Mouse (Mus musculus): ENCODE measurements around the gene Tagln. TPM values are rescaled to one million over a fixed set of nuclear protein-coding genes. Genes with fewer than 3 reads are reported as not detected.

Tagln gene
- polyA plus RNA-seq, 1 experiment from 2014 or later: 13.5 TPM

GRCm38 (mm10) chr9:45942916-45943315, 7.1 kb upstream of the Tagln start:
- Histone ChIP-seq H3K9ac (ENCODE audit: low read length) (no peak overlapping the region), H3K4me3 (ENCODE audit: low read depth, low read length) (no peak overlapping the region), H3K27ac (ENCODE audit: low read depth, low read length) (no peak overlapping the region), H3K36me3 (ENCODE audit: control insufficient read depth, insufficient read depth, low read length) (peaks cover 11% of the 10 kb centered on the region), H3K9me3 (ENCODE audit: control insufficient read depth, low read length) (no peaks in the 10 kb centered on the region), H3K4me1 (ENCODE audit: control insufficient read depth, insufficient read depth, low read length) (no peaks in the 10 kb centered on the region), H3K4me2 (ENCODE audit: low read depth) (no peak overlapping the region), H3K27me3 (ENCODE audit: control insufficient read depth, insufficient read depth, low read length) (no peaks in the 10 kb centered on the region)
- ATAC-seq (ENCODE audit: insufficient read depth, low FRiP score, low TSS enrichment) (no peak), DNase-seq (ENCODE audit: low spot score) (no peak)
- 92% methylated on average over 8 of the region's 8 CpGs for WGBS

GRCm38 (mm10) chr9:45942464-45942863, 6.6 kb upstream of the Tagln start:
- DNase-seq (ENCODE audit: low spot score): no peak
- no peak overlapping the region for H3K4me2 ChIP-seq (ENCODE audit: low read depth)
- no peaks in the 10 kb centered on the region for H3K9me3 ChIP-seq (ENCODE audit: control insufficient read depth, low read length)
- H3K36me3 ChIP-seq (ENCODE audit: control insufficient read depth, insufficient read depth, low read length): peaks cover 10% of the 10 kb centered on the region
- no peaks in the 10 kb centered on the region for H3K4me1 ChIP-seq (ENCODE audit: control insufficient read depth, insufficient read depth, low read length)
- H3K27ac ChIP-seq (ENCODE audit: low read depth, low read length): no peak overlapping the region
- H3K9ac ChIP-seq (ENCODE audit: low read length): no peak overlapping the region
- no peaks in the 10 kb centered on the region for H3K27me3 ChIP-seq (ENCODE audit: control insufficient read depth, insufficient read depth, low read length)
- WGBS: 93% methylated on average over 16 of the region's 16 CpGs
- ATAC-seq (ENCODE audit: insufficient read depth, low FRiP score, low TSS enrichment): no peak
- no peak overlapping the region for H3K4me3 ChIP-seq (ENCODE audit: low read depth, low read length)

GRCm38 (mm10) chr9:45941329-45941888, 5.6 kb upstream of the Tagln start:
- Histone ChIP-seq H3K27me3 (ENCODE audit: control insufficient read depth, insufficient read depth, low read length) (no peaks in the 10 kb centered on the region), H3K36me3 (ENCODE audit: control insufficient read depth, insufficient read depth, low read length) (peaks cover 10% of the 10 kb centered on the region), H3K9me3 (ENCODE audit: control insufficient read depth, low read length) (no peaks in the 10 kb centered on the region), H3K4me3 (ENCODE audit: low read depth, low read length) (no peak overlapping the region), H3K9ac (ENCODE audit: low read length) (no peak overlapping the region), H3K27ac (ENCODE audit: low read depth, low read length) (no peak overlapping the region), H3K4me1 (ENCODE audit: control insufficient read depth, insufficient read depth, low read length) (no peaks in the 10 kb centered on the region), H3K4me2 (ENCODE audit: low read depth) (no peak overlapping the region)
- DNase-seq (ENCODE audit: low spot score) (peak; percentile 32), ATAC-seq (ENCODE audit: insufficient read depth, low FRiP score, low TSS enrichment) (no peak)
- WGBS: 55% methylated on average over 18 of the region's 18 CpGs

- H3K9ac ChIP-seq (ENCODE audit: low read length): no peak overlapping the region
- WGBS: 93% methylated on average over 6 of the region's 6 CpGs
- H3K36me3 ChIP-seq (ENCODE audit: control insufficient read depth, insufficient read depth, low read length): peaks cover 10% of the 10 kb centered on the region
Measured at GRCm38 (mm10) chr9:45939794-45940193, 3.9 kb upstream of the Tagln start.

GRCm38 (mm10) chr9:45938952-45939637, 3.2 kb upstream of the Tagln start:
- Histone ChIP-seq H3K4me3 (ENCODE audit: low read depth, low read length) (no peak overlapping the region), H3K4me2 (ENCODE audit: low read depth) (no peak overlapping the region), H3K36me3 (ENCODE audit: control insufficient read depth, insufficient read depth, low read length) (peaks cover 5% of the 10 kb centered on the region), H3K9ac (ENCODE audit: low read length) (no peak overlapping the region), H3K27me3 (ENCODE audit: control insufficient read depth, insufficient read depth, low read length) (no peaks in the 10 kb centered on the region), H3K27ac (ENCODE audit: low read depth, low read length) (no peak overlapping the region), H3K9me3 (ENCODE audit: control insufficient read depth, low read length) (no peaks in the 10 kb centered on the region), H3K4me1 (ENCODE audit: control insufficient read depth, insufficient read depth, low read length) (0 out of 2 replicates have a peak, but pooled peaks cover 3% of the 10 kb centered on the region)
- ATAC-seq (ENCODE audit: insufficient read depth, low FRiP score, low TSS enrichment) (no peak), DNase-seq (ENCODE audit: low spot score) (no peak)
- WGBS: 87% methylated on average over 15 of the region's 15 CpGs

More at GRCm38 (mm10) chr9:45939794-45940193, 3.9 kb upstream of the Tagln start:
- H3K4me3 ChIP-seq (ENCODE audit: low read depth, low read length): no peak overlapping the region
- no peaks in the 10 kb centered on the region for H3K27me3 ChIP-seq (ENCODE audit: control insufficient read depth, insufficient read depth, low read length)
- ATAC-seq (ENCODE audit: insufficient read depth, low FRiP score, low TSS enrichment) (no peak), DNase-seq (ENCODE audit: low spot score) (no peak)
- H3K4me2 ChIP-seq (ENCODE audit: low read depth): no peak overlapping the region
- H3K9me3 ChIP-seq (ENCODE audit: control insufficient read depth, low read length): no peaks in the 10 kb centered on the region
- H3K27ac ChIP-seq (ENCODE audit: low read depth, low read length): no peak overlapping the region
- 0 out of 2 replicates have a peak, but pooled peaks cover 3% of the 10 kb centered on the region for H3K4me1 ChIP-seq (ENCODE audit: control insufficient read depth, insufficient read depth, low read length)

GRCm38 (mm10) chr9:45938088-45938487, 2.2 kb upstream of the Tagln start:
- no peak overlapping the region for H3K4me2 ChIP-seq (ENCODE audit: low read depth)
- H3K4me1 ChIP-seq (ENCODE audit: control insufficient read depth, insufficient read depth, low read length): 0 out of 2 replicates have a peak, but pooled peaks cover 3% of the 10 kb centered on the region
- no peak overlapping the region for H3K27ac ChIP-seq (ENCODE audit: low read depth, low read length)
- no peaks in the 10 kb centered on the region for H3K27me3 ChIP-seq (ENCODE audit: control insufficient read depth, insufficient read depth, low read length)
- WGBS: 88% methylated on average over 8 of the region's 8 CpGs
- H3K9me3 ChIP-seq (ENCODE audit: control insufficient read depth, low read length): no peaks in the 10 kb centered on the region
- no peak for ATAC-seq (ENCODE audit: insufficient read depth, low FRiP score, low TSS enrichment)
- H3K9ac ChIP-seq (ENCODE audit: low read length): no peak overlapping the region
- H3K36me3 ChIP-seq (ENCODE audit: control insufficient read depth, insufficient read depth, low read length): peaks cover 5% of the 10 kb centered on the region
- no peak for DNase-seq (ENCODE audit: low spot score)
- H3K4me3 ChIP-seq (ENCODE audit: low read depth, low read length): no peak overlapping the region

GRCm38 (mm10) chr9:45936883-45937282, 1.0 kb upstream of the Tagln start:
- no peak overlapping the region for H3K4me3 ChIP-seq (ENCODE audit: low read depth, low read length)
- no peak overlapping the region for H3K9ac ChIP-seq (ENCODE audit: low read length)
- peak; percentile 59 for DNase-seq (ENCODE audit: low spot score)
- H3K4me2 ChIP-seq (ENCODE audit: low read depth): no peak overlapping the region
- no peak overlapping the region for H3K27ac ChIP-seq (ENCODE audit: low read depth, low read length)
- peaks cover 2% of the 10 kb centered on the region; the same call in 1 of the 2 replicates for H3K36me3 ChIP-seq (ENCODE audit: control insufficient read depth, insufficient read depth, low read length)
- 0 out of 2 replicates have a peak, but pooled peaks cover 3% of the 10 kb centered on the region for H3K4me1 ChIP-seq (ENCODE audit: control insufficient read depth, insufficient read depth, low read length)
- WGBS: 35% methylated on average over 3 of the region's 3 CpGs
- H3K27me3 ChIP-seq (ENCODE audit: control insufficient read depth, insufficient read depth, low read length): no peaks in the 10 kb centered on the region
- H3K9me3 ChIP-seq (ENCODE audit: control insufficient read depth, low read length): no peaks in the 10 kb centered on the region
- ATAC-seq (ENCODE audit: insufficient read depth, low FRiP score, low TSS enrichment): no peak

GRCm38 (mm10) chr9:45932571-45933415, 3.1 kb downstream of the Tagln start:
- Histone ChIP-seq H3K4me3 (ENCODE audit: low read depth, low read length) (no peak overlapping the region), H3K9me3 (ENCODE audit: control insufficient read depth, low read length) (no peaks in the 10 kb centered on the region), H3K27me3 (ENCODE audit: control insufficient read depth, insufficient read depth, low read length) (no peaks in the 10 kb centered on the region), H3K4me1 (ENCODE audit: control insufficient read depth, insufficient read depth, low read length) (0 out of 2 replicates have a peak, but pooled peaks cover 3% of the 10 kb centered on the region), H3K4me2 (ENCODE audit: low read depth) (no peak overlapping the region), H3K27ac (ENCODE audit: low read depth, low read length) (no peak overlapping the region), H3K36me3 (ENCODE audit: control insufficient read depth, insufficient read depth, low read length) (peaks cover 2% of the 10 kb centered on the region; the same call in 1 of the 2 replicates), H3K9ac (ENCODE audit: low read length) (no peak overlapping the region)
- ATAC-seq (ENCODE audit: insufficient read depth, low FRiP score, low TSS enrichment) (no peak), DNase-seq (ENCODE audit: low spot score) (no peak)
- 72% methylated on average over 11 of the region's 11 CpGs for WGBS
